Mouse (Mus musculus) urinary bladder, postnatal 36 days (tissue): Measurements from ENCODE around the gene Gm10663.

Source experiments
- DNase-seq, 2 experiments: peaks; one replicate each; pipeline ENCODE4 v3.0.0; 2022; ENCODE audit warnings: low spot score in 2 of 2, mixed read lengths in 1 of 2

Gene Gm10663

DNA sequence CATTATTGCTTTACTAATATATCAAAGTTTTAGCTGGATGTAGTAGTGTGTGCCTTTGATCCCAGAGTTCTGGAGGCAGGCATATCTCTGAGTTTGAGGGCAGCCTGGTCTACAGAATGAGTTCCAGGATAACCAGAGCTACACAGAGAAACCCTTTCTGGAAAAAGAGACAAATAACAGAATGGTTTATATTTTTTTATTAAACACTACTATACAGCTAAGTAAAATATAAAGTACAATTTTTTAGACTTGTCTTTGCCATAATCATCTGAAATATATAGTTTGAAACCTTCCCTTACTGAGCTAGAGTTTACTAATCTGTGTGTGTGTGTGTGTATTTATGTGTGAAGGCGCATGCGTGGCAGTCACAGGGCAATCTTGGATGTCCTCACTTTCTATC, at the start of gene Gm10663:
Gene Gm10663, plus strand, starts transcription at position 301 of the 400 bp plus-strand sequence.
- no peak for DNase-seq

GRCm38 (mm10) chr8:65028959-65029686, 45.7 kb upstream of the Gm10663 start:
- no peak for DNase-seq

GRCm38 (mm10) chr8:65029776-65030175, 45.1 kb upstream of the Gm10663 start:
- DNase-seq = no peak

DNA sequence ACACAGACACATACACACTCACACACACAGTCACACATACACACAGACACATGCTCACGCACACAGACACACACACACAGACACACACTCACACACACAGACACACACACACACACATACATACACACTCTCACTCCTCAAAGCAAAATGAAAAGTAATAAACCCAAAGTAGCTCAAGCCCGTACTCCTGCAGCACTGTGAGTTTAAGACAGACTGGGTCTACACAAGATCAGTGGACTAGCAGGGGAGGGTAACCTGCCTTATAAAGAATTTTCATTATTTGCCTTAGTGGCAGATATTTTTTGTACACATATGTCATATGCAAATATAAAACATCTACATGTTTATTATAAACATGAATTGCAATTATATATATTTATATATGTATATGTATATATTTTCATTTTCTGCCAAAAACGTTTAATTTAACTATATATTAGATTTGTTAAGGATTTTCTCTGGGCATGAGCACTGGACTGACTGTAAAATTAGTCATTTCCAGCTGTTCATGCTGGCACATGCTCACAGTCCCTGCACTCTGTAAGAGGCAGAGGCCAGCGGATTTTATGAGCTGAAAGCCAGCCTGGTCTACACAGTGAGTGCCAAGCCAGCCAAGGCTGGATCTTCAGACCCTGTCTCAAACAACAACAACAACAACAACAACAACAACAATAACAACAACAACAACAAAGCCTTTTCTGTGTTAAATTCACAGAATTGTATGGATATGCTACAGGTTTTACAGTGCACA, 43.9 kb upstream of the Gm10663 start:
- no peak for DNase-seq

GRCm38 (mm10) chr8:65032107-65032506, 42.7 kb upstream of the Gm10663 start:
- no peak for DNase-seq

DNA sequence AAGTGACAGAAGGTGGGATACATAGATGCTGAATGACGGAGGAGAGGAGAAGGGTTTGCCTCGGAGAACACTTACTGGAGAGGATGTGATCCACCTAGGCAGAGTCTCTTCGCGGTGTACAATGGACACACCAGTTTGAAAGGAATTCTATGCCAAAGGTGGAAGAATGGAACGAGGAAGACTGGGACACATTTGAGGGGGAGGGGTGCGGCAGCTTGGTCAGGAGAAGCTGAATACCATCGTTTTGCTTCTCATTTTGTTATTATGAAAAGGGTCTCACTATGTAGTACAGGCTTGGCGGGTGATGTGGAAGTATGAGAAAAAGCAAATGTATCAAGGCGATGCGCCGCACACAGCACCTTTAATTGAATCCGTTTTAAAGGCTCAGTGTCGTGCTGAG, 41.8 kb upstream of the Gm10663 start:
- no peak for DNase-seq

DNA sequence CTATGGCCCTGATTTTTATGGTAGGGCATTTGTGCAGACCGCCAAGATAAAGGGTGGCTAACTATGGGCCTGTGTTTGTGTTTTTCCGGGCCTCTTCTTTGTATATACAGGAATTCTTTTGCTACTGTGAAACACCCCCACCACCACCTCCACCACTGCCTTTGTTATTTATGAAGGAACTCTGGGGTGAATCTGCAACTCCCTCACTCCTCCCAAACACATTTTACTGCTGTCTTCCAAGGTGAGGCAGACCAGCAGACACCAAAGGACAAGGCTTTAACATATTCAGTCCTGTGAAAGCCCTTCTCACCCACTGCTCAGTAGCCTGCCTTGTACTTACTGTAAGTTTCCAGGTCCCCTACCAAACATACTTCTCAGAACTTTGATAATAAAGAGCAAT, 40.7 kb upstream of the Gm10663 start:
- no peak for DNase-seq

- no peak for DNase-seq
Observed at GRCm38 (mm10) chr8:65037117-65037533, 37.7 kb upstream of the Gm10663 start, which contains the start of gene Apela. TSS of gene Apela (minus strand) at chr8:65037336.

DNA sequence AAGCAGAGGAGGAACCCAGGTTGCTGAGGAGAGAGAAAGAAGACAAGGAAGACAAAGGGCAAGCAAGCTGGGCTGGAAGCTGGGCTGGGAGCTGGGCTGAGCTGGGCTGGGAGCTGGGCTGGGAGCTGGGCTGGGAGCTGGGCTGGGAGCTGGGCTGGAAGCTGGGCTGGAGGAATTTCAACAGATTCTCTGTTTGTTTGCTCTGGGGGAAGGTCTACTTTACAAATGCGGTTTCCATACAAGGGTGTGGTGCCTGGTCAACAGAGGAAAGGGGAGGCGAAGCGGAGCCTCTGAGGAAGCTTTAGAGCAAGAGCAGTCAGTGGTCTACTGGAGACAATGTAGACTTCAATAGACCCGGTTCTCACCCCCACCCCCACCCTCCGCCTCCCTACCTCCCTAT, 28.3 kb upstream of the Gm10663 start:
- no peak for DNase-seq

DNA sequence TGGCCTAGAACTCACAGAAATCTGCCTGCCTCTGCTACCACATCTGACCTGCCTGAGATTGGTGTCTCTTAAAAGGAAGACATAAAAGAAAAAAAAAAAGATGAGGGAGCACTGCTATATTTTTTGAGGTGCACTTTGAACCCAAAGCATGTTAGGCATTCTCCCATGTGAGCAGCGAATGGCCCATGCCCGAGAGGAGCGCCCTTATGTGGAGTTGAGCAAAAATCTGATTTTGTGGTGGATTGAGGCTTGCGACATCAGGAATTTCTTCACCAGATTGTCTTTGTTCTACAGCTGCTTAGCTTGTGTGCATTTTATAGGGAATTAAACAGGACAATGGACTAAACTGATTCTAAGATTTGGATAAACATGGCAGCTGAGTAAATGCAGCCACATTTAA, 27.6 kb upstream of the Gm10663 start:
- no peak for DNase-seq

- no peak for DNase-seq
Observed at GRCm38 (mm10) chr8:65047801-65048200, 27.0 kb upstream of the Gm10663 start.

GRCm38 (mm10) chr8:65053554-65053953, 21.3 kb upstream of the Gm10663 start:
- DNase-seq = no peak

- no peak for DNase-seq
Observed at GRCm38 (mm10) chr8:65053968-65054367, 20.9 kb upstream of the Gm10663 start.

- DNase-seq = no peak
Observed at GRCm38 (mm10) chr8:65056722-65057121, 18.1 kb upstream of the Gm10663 start.

- no peak for DNase-seq
Observed at GRCm38 (mm10) chr8:65062195-65062594, 12.6 kb upstream of the Gm10663 start.

DNA sequence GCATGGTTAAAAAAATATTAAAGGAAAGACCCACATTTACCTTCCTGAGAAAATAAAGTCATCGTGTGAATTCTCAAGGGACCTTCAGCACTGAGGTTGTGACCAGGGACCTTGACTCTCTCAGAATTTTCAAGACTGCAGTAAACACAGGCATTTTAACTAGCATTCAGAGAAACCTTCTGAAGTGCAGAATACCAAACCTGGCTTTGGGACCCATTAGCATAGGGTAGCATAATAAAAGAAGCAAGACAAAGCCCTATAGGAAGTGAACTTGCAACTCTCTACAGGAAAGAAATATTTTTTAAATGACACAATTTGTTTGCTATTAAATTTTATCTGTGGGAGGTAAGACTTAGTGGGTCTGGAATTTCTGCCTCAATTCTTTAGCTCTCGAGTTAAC, 10.8 kb upstream of the Gm10663 start:
- no peak for DNase-seq

DNA sequence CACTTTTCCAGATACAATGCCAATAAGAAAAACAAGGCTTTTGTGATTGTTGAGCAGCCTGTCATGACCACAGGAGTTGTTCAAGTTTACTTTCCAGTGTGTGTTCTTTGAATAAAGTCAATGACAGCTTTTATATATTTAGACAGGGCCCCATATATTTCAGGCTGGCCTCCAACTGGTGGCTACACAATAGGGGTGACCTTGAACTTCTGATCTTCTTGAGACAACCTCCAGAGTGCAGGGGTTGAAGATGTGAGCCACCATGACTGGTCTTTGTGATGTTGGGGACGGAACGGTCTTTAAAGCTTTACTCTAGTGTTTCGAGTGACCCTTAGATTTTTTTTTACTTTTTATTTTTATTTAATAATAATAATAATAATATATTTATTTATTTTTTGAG, 9.2 kb upstream of the Gm10663 start:
- no peak for DNase-seq

- no peak for DNase-seq
Observed at GRCm38 (mm10) chr8:65067031-65067430, 7.8 kb upstream of the Gm10663 start.

DNA sequence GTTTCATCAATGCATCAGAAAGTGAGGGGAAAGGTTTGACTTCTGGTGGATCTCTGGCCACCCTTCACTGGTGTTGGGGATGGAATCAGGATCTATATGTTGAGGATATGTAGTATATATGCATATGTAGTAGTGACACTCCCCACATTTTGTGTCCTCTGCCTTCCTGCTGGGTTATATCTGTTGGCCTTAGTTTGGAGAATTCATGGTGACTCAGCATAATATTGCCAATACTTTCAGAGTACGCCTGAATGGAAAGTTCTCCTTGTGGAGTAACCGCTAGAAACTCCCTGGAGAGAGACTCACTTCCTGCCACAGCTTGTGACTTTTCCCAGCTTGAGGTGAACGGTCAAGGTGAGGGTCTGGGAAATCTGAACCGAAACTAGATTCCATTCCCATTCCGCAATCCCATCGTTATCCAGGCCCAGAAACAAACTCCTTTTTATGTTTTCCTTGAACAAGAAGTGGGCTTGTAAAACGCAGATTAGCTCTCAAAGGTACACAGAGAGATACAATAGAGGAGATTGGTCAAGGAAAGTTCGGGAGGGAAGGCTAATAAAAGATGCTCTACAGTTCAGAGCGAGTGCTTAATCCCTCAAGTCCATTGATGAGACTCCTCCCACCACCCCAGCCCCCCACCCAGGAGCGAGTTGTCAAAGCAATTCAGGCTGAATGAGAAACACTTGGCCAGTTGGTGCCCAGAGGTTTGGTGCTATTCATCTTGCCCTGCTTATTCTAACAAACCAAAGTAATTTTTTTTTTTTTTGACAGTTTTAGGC, 7.0 kb upstream of the Gm10663 start:
- DNase-seq = no peak

- DNase-seq = no peak
Observed at GRCm38 (mm10) chr8:65068473-65068819, 6.4 kb upstream of the Gm10663 start.

DNA sequence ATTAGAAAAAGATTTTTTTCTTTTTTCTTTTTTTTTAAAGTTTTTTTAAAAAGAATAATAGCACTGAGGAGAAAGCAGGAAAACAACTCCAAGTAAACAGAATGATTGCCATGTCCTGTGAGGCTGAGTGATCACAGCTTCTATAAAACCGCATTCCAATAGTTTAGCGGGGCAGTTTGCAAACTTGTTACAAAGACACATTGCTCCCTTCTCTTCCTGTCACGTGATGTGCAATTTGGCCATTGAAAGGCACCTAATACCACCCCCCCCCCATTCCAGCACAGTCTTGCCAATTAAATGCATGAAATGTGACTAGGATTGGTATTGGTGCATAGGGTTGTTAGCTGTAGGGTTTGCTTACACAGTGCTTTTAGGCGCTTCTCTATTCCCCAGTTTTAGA, 3.8 kb upstream of the Gm10663 start:
- no peak for DNase-seq

- DNase-seq = no peak
Observed at GRCm38 (mm10) chr8:65080731-65081130, 5.9 kb downstream of the Gm10663 start.

DNA sequence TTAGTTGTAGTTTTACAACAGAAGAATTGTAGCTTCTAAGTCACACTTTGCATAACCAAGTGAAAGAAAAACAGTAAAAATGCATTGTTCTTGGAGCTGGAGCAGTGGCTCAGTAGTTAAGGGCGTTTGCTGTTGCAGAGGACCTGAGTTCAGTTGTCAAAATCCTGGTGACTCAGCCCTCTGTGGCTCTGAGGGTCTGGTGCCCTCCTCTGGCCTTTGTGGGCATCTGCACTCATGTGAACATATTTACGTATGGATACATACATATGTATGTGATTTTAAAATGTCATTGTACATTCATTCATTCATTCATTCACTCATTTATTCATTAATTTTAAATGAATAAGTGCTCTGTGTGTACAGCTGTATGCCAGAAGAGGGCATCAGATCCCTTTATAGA, 10.8 kb downstream of the Gm10663 start:
- no peak for DNase-seq
